26 mouse cellular contexts compared by ENCODE assay signal in the genomic region with DNA sequence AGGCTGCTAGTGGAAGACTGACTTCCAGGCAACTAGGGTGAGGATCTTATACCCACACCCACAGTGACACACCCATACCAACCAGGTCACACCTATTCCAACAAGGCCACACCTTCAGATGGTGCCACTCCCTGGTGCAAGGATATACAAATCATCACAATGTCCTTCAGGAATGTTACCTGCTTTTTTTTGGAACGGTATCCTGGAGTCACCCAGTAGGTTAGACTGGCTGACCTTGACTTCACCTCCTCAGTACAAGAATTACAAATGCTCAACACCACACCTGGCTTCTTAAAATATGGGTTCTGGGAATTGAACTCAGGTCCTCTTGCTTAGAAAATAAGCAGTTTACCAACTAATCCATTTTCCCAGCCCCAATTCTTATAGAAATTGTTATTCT.
"Had no signal": no experiment of that assay in that cellular context is flagged by ENCODE, and none has a peak within 500 bp of the region (broad histone marks: within the 10 kb centered on the region; RNA-seq: fewer than 3 reads in every experiment).

No protein-coding gene starts in this region.

- ATAC-seq: hindbrain, embryonic 16.5 days; inflammation-experienced regulatory T-cells, adult 6 months; intestine, embryonic 15.5 days; intestine, postnatal 0 days had no signal

- H3K36me3 ChIP-seq: heart, embryonic 13.5 days; heart, embryonic 15.5 days; hindbrain, embryonic 10.5 days; hindbrain, embryonic 12.5 days; intestine, embryonic 15.5 days; limb, embryonic 10.5 days; limb, embryonic 12.5 days; liver, embryonic 13.5 days; liver, embryonic 15.5 days had no signal

- H3K9me3 ChIP-seq: heart, embryonic 13.5 days; heart, embryonic 15.5 days; hindbrain, embryonic 10.5 days; hindbrain, embryonic 12.5 days; intestine, embryonic 15.5 days; limb, embryonic 10.5 days; limb, embryonic 12.5 days; liver, embryonic 13.5 days; liver, embryonic 15.5 days had no signal

- DNase-seq: gastrocnemius, postnatal 14 days; gastrocnemius, postnatal 36 days; heart, adult 2 months; heart, postnatal 14 days; heart, postnatal 4 days; kidney, adult 18-20 months; kidney, adult 8-10 months; kidney, postnatal 10 days; kidney, postnatal 25 days; kidney, postnatal 4 days; liver; liver, embryonic 13.5 days had no signal

- H3K9ac ChIP-seq: heart, embryonic 13.5 days; heart, embryonic 15.5 days; hindbrain, embryonic 12.5 days; hindbrain, embryonic 14.5 days; intestine, embryonic 15.5 days; limb, embryonic 12.5 days; liver, embryonic 13.5 days; liver, embryonic 15.5 days had no signal

- H3K4me1 ChIP-seq: heart, embryonic 13.5 days; heart, embryonic 15.5 days; hindbrain, embryonic 10.5 days; hindbrain, embryonic 12.5 days; intestine, embryonic 15.5 days; limb, embryonic 10.5 days; limb, embryonic 12.5 days; liver, embryonic 13.5 days; liver, embryonic 15.5 days had no signal

- H3K4me3 ChIP-seq: heart, adult 2 months; heart, embryonic 13.5 days; heart, embryonic 15.5 days; hindbrain, embryonic 10.5 days; hindbrain, embryonic 12.5 days; intestine, embryonic 15.5 days; layer of hippocampus, adult 2 months; left cerebral cortex, adult 2 months; limb, embryonic 10.5 days; limb, embryonic 12.5 days; liver, embryonic 13.5 days; liver, embryonic 15.5 days had no signal

- H3K27ac ChIP-seq: heart, adult 2 months; heart, embryonic 13.5 days; heart, embryonic 15.5 days; hindbrain, embryonic 10.5 days; hindbrain, embryonic 12.5 days; hindbrain, embryonic 14.5 days; intestine, embryonic 15.5 days; layer of hippocampus, adult 2 months; left cerebral cortex, adult 2 months; limb, embryonic 10.5 days; limb, embryonic 12.5 days; liver, embryonic 13.5 days; liver, embryonic 15.5 days had no signal
